Mouse (Mus musculus) forebrain, embryonic 13.5 days (tissue): Measurements from ENCODE around the gene Tspan9. TPM values are rescaled to one million over a fixed set of nuclear protein-coding genes. Genes with fewer than 3 reads are reported as not detected.
A peak's percentile ranks its signal among the peaks of the same experiment; 100 is the strongest.

Experiments used
- ATAC-seq: fragments of 200-750 bp; cut with Nextera tagmentation; 2 replicates; pipeline ENCODE4 v1.8.0; 2017
- H3K27ac ChIP-seq: fragments of 300-500 bp; sonication (generic); 2 replicates; pipeline ENCODE4 v1.5.1; 2015; ENCODE audit warnings: inconsistent platforms, mild to moderate bottlenecking, moderate library complexity
- H3K27me3 ChIP-seq: fragments of 300-500 bp; sonication (generic); 2 replicates; pipeline ENCODE4 v1.6.1; 2015; ENCODE audit warnings: mild to moderate bottlenecking, inconsistent platforms
- H3K36me3 ChIP-seq: fragments of 300-500 bp; sonication (generic); 2 replicates; pipeline ENCODE4 v1.6.1; 2015; ENCODE audit warnings: mild to moderate bottlenecking, inconsistent platforms; ENCODE audit not compliant: poor library complexity, severe bottlenecking
- H3K4me1 ChIP-seq: fragments of 300-500 bp; sonication (generic); 2 replicates; pipeline ENCODE4 v1.6.1; 2015; ENCODE audit warnings: inconsistent platforms
- H3K4me2 ChIP-seq: fragments of 300-500 bp; sonication (generic); 2 replicates; pipeline ENCODE4 v1.6.1; 2015; ENCODE audit warnings: inconsistent platforms, mild to moderate bottlenecking, moderate library complexity
- H3K4me3 ChIP-seq: fragments of 300-500 bp; sonication (generic); 2 replicates; pipeline ENCODE4 v1.5.1; 2015; ENCODE audit warnings: mild to moderate bottlenecking, inconsistent platforms
- H3K9ac ChIP-seq: fragments of 300-500 bp; sonication (generic); 2 replicates; pipeline ENCODE4 v1.6.1; 2015; ENCODE audit warnings: mild to moderate bottlenecking, inconsistent platforms
- H3K9me3 ChIP-seq: fragments of 300-500 bp; sonication (generic); replicated peaks from 2 replicates; pipeline ENCODE4 v1.6.1; 2016; ENCODE audit warnings: inconsistent platforms
- WGBS: fragments of 180-500 bp; shearing (Covaris S2); methylation state at CpG from one replicate; pipeline ENCODE4 v1.1.7; 2015; 5-methylcytosine and 5-hydroxymethylcytosine counted together
- polyA plus RNA-seq: library from polyadenylated mRNA; unstranded; fragments of >200 nt; fragmentation: Nextera tagmentation; extraction: Ambion mirVana; gene quantifications from 2 replicates; pipeline ENCODE4 v1.2.1, GENCODE M21; 2015

Tspan9 gene
- polyA plus RNA-seq, 1 experiment from 2014 or later, result 20.6 TPM

DNA sequence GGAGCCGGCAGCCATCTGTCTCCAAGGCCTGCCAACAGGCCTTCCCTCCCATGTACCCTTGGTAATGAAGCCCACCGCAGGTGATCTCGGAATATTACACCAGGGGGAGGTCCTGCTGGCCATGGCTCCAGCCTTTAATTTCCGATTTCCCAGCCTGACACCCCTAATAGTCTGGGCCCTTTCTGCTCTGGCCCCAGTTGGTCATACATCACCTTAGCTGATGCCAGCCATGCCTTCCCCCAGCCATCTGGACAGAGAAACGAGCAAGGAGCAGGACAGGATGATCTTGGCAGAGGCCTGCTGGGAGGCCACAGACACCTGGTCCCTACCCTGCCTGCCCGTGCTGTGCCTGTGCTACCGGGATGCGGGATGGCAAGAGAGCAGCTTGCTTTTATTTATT is 62.1 kb downstream of the Tspan9 start:
- no peak for ATAC-seq
- Histone ChIP-seq H3K4me1 (no peaks in the 10 kb centered on the region; the same call in 1 of the 2 replicates), H3K36me3 (no peaks in the 10 kb centered on the region), H3K4me2 (no peak overlapping the region), H3K9ac (no peak overlapping the region), H3K9me3 (no peaks in the 10 kb centered on the region), H3K4me3 (no peak overlapping the region), H3K27me3 (no peaks in the 10 kb centered on the region), H3K27ac (no peak overlapping the region)
- WGBS, result 84% methylated on average over 8 of the region's 8 CpGs

DNA sequence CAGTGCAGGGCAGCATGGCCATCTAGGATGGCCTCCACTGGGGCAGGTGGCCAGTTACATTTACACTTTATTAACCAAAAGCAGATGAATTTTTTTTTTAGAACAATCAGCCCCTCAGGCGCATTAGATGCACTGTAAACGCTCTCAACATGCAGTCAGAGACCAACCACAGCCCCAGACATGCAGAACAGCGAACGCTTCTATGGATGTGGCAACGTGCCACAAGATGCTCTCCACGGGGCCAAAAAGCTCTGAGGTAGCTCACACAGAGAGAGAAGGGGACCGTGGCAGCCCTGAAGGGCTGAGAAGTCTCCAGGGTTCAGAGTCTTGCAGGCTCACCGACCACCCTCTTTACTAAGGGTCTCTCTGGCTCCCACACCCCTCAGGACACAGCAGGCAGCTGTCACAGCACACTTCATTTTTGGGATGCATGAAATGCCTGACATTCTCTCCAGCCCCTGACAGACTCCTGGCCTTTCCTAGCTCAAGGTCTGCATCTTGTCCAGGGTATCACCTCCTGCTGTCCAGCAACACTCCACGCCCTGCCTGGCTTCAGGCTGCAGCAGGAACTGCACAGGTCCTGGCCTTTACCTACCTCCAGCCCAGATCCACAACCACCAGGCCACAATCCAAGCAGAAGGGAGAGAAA is 63.7 kb downstream of the Tspan9 start:
- H3K9ac ChIP-seq, result no peak overlapping the region
- no peak for ATAC-seq
- 78% methylated on average over 9 of the region's 9 CpGs for WGBS
- H3K9me3 ChIP-seq, result no peaks in the 10 kb centered on the region
- H3K27me3 ChIP-seq, result no peaks in the 10 kb centered on the region
- H3K4me2 ChIP-seq, result no peak overlapping the region
- no peak overlapping the region for H3K4me3 ChIP-seq
- H3K36me3 ChIP-seq, result no peaks in the 10 kb centered on the region
- H3K4me1 ChIP-seq, result 0 out of 2 replicates have a peak, but pooled peaks cover 3% of the 10 kb centered on the region
- no peak overlapping the region for H3K27ac ChIP-seq

GRCm38 (mm10) chr6:128078508-128078907 is 64.9 kb downstream of the Tspan9 start:
- Histone ChIP-seq H3K27ac (no peak overlapping the region), H3K36me3 (no peaks in the 10 kb centered on the region), H3K9ac (no peak overlapping the region), H3K9me3 (no peaks in the 10 kb centered on the region), H3K4me3 (no peak overlapping the region), H3K27me3 (no peaks in the 10 kb centered on the region), H3K4me1 (0 out of 2 replicates have a peak, but pooled peaks cover 8% of the 10 kb centered on the region), H3K4me2 (no peak overlapping the region)
- WGBS, result 78% methylated on average over 3 of the region's 4 CpGs
- ATAC-seq, result no peak

GRCm38 (mm10) chr6:128076104-128077020 is 67.0 kb downstream of the Tspan9 start:
- Histone ChIP-seq H3K9me3 (no peaks in the 10 kb centered on the region), H3K36me3 (no peaks in the 10 kb centered on the region), H3K9ac (no peak overlapping the region), H3K27ac (no peak overlapping the region), H3K4me1 (peaks cover 16% of the 10 kb centered on the region), H3K27me3 (no peaks in the 10 kb centered on the region), H3K4me3 (no peak overlapping the region), H3K4me2 (no peak overlapping the region)
- no peak for ATAC-seq
- WGBS, result 89% methylated on average over 21 of the region's 21 CpGs

- H3K36me3 ChIP-seq, result no peaks in the 10 kb centered on the region
Observed at GRCm38 (mm10) chr6:128075453-128076003, 67.9 kb downstream of the Tspan9 start.

DNA sequence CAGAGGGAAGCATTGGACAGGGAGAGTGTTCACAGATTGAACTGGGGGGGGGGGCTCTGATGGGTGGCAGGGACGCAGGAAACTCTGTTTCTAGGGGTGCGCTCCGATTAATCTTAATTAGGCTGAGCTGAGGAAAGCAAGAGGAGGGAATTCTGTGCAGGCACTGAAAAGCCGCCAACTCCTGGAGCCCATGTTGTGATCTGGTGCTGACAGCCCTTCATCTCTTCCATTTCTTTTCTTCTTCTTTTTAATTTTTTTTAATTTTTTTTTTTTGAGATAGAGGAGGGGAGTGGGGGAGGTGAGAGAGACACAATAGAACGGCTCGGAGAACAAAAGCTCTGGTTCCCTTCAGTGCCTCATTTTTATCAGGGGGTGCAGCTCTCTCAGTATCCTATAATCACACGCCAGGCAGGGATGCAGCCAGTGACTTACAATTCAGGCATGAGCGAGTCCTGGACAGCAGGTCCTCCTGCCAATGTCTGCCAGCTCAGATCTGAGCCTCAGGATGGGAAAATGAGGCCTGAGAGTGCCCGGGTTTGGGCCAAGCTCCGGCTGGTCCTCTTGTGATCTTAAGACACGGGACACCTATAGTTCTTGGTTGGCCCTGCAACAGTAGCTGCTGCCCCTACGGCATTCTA is 72.4 kb downstream of the Tspan9 start:
- Histone ChIP-seq H3K4me3 (no peak overlapping the region), H3K9me3 (no peaks in the 10 kb centered on the region), H3K4me1 (peaks cover 34% of the 10 kb centered on the region), H3K9ac (peak overlapping the region; percentile 21; the same call in 1 of the 2 replicates), H3K27ac (peak overlapping the region; percentile 75), H3K36me3 (no peaks in the 10 kb centered on the region), H3K4me2 (no peak overlapping the region), H3K27me3 (no peaks in the 10 kb centered on the region)
- WGBS, result 46% methylated on average over 12 of the region's 12 CpGs
- peak; percentile 64; the same call in 1 of the 2 replicates for ATAC-seq

More at GRCm38 (mm10) chr6:128075453-128076003, 67.9 kb downstream of the Tspan9 start:
- ATAC-seq, result no peak
- Histone ChIP-seq H3K27ac (no peak overlapping the region), H3K4me2 (no peak overlapping the region), H3K4me1 (peaks cover 24% of the 10 kb centered on the region), H3K9me3 (no peaks in the 10 kb centered on the region), H3K9ac (no peak overlapping the region), H3K27me3 (no peaks in the 10 kb centered on the region), H3K4me3 (no peak overlapping the region)
- 78% methylated on average over 5 of the region's 5 CpGs for WGBS

DNA sequence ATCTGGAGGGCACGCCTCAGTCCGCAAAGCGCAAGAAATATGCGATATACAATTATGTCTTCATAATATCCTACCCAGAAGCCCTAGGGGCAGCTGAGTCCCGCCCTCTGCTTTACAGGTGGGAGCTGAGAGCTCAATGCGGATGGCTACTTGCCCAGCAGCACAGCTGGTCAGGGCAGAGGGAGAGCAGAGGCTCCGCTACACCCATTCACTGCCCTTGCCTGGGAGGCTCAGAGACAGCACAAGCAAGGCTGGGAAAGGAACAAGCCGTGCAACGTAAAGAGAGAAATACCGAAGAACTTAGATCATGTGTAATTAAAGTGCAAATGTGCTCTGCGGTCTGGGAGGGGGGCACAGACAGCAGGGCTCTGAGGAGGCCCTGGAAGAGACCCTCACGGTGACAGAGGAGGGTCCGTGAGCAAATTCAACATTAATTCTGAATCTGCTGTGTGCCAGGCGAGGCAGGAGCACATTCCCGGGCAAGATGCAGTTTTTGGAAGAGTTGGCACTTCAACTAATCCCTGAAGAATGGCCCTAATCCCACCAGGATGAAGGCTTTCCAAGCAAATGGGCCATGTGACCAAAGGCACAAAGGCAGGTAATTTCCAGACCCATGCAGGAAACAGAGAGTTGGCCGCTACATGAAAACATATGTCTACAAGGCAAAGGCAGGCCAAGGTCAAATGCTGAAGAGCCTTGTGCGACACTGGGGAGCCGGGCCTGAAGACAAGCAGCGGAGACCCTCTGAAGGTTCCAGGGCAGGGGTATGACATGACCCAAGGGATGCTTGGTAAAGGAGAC is 73.1 kb downstream of the Tspan9 start:
- ATAC-seq, result peak; percentile 66
- peak overlapping the region; percentile 75 for H3K27ac ChIP-seq

GRCm38 (mm10) chr6:128068144-128068543 is 75.2 kb downstream of the Tspan9 start:
- peaks cover 34% of the 10 kb centered on the region for H3K4me1 ChIP-seq
- H3K36me3 ChIP-seq, result no peaks in the 10 kb centered on the region
- no peaks in the 10 kb centered on the region for H3K27me3 ChIP-seq
- no peak overlapping the region for H3K4me2 ChIP-seq
- ATAC-seq, result no peak
- H3K9me3 ChIP-seq, result no peaks in the 10 kb centered on the region
- H3K4me3 ChIP-seq, result no peak overlapping the region
- WGBS, result 91% methylated on average over 8 of the region's 8 CpGs
- H3K9ac ChIP-seq, result no peak overlapping the region
- H3K27ac ChIP-seq, result no peak overlapping the region

More for the DNA sequence above, 73.1 kb downstream of the Tspan9 start:
- 49% methylated on average over 19 of the region's 19 CpGs for WGBS
- no peaks in the 10 kb centered on the region for H3K27me3 ChIP-seq
- H3K36me3 ChIP-seq, result no peaks in the 10 kb centered on the region
- no peak overlapping the region for H3K4me3 ChIP-seq
- H3K4me1 ChIP-seq, result peaks cover 39% of the 10 kb centered on the region
- H3K9me3 ChIP-seq, result no peaks in the 10 kb centered on the region
- no peak overlapping the region for H3K9ac ChIP-seq
- H3K4me2 ChIP-seq, result no peak overlapping the region

GRCm38 (mm10) chr6:128065982-128066381 is 77.4 kb downstream of the Tspan9 start:
- Histone ChIP-seq H3K4me2 (no peak overlapping the region), H3K27me3 (no peaks in the 10 kb centered on the region), H3K4me3 (no peak overlapping the region), H3K9ac (no peak overlapping the region), H3K9me3 (no peaks in the 10 kb centered on the region), H3K36me3 (no peaks in the 10 kb centered on the region), H3K27ac (no peak overlapping the region), H3K4me1 (peaks cover 22% of the 10 kb centered on the region)
- 25% methylated on average over 7 of the region's 7 CpGs for WGBS
- ATAC-seq, result no peak

GRCm38 (mm10) chr6:128063501-128063900 is 79.9 kb downstream of the Tspan9 start:
- WGBS, result 100% methylated on average over 1 of the region's 1 CpGs
- Histone ChIP-seq H3K4me2 (no peak overlapping the region), H3K27ac (no peak overlapping the region), H3K4me3 (no peak overlapping the region), H3K4me1 (peaks cover 15% of the 10 kb centered on the region), H3K9ac (no peak overlapping the region), H3K27me3 (no peaks in the 10 kb centered on the region), H3K9me3 (no peaks in the 10 kb centered on the region), H3K36me3 (no peaks in the 10 kb centered on the region)
- no peak for ATAC-seq

DNA sequence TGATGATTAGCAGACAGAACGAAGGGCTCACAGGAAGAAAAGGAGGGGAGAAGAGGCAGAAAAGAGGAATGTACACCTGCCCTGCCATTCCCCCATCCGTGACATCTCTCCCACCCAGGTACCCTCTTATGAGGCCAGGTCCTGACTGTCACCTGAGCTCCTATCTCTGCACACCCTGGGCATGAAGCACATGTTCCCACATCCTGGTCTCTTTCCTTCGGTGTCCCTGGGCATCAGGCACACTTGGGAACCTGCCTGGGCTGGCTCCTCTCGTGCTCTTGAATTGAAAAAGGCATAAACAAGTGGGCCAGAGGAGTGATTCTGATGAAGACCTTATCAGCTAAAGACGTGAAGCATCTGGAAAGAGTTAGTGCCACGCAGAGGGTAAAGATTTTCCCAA is 80.6 kb downstream of the Tspan9 start:
- Histone ChIP-seq H3K4me3 (no peak overlapping the region), H3K4me1 (peaks cover 22% of the 10 kb centered on the region), H3K27me3 (no peaks in the 10 kb centered on the region), H3K27ac (no peak overlapping the region), H3K9me3 (no peaks in the 10 kb centered on the region), H3K4me2 (no peak overlapping the region), H3K36me3 (no peaks in the 10 kb centered on the region), H3K9ac (no peak overlapping the region)
- 88% methylated on average over 6 of the region's 6 CpGs for whole genome bisulfite sequencing
- ATAC-seq, result no peak
